8 mouse cellular contexts compared by ENCODE assay signal in the genomic region with DNA sequence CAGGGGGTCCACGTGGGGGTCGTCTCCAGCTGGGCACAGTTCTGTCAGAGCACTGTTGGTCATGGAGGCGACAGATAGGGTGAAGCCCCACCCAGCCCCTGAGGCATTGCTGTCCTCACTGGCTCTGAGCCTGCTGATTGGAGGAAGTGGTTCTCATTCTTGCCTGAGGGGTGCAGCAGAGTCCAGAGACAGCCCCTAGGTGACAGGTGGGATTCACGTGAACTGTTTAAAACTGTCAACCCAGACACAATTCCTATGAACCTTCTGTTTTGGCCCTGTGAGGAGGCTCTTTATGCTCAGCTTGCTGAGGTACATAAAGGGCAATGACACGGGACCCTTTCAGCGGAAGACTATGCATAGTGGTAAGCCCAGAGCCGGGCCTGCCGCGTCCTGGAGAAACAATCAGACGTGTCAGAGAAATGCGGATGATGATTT.
DNase-seq lines count a peak whose midpoint lies in the region; ATAC-seq and TF ChIP-seq lines count a peak whose summit lies in the region.

No protein-coding gene starts in this region.

- TF ChIP-seq EP300 in heart, postnatal 0 days (IDR thresholded peaks at IDR 0.05; ENCODE audit: low read depth) = no peak

- peak; percentile 36 for DNase-seq in heart, postnatal 0 days (ENCODE audit: low spot score)
- no peak for DNase-seq in heart, postnatal 14 days
- DNase-seq in kidney, postnatal 25 days = peak; percentile 24 to 45
- peak; percentile 28 for DNase-seq in thymus, postnatal 4 days
- no peak for DNase-seq in ovary, postnatal 36 days (ENCODE audit: low spot score)
- DNase-seq in heart, postnatal 36 days = no peak

- no peak overlapping the region for H3K4me2 ChIP-seq in heart, postnatal 0 days (ENCODE audit: low read depth, low read length)
- H3K4me2 ChIP-seq in embryonic facial prominence, embryonic 15.5 days (replicated peaks) = peak overlapping the region; percentile 17

- no peaks in the 10 kb centered on the region for H3K27me3 ChIP-seq in heart, postnatal 0 days (ENCODE audit: control insufficient read depth, insufficient read depth, low read length)
- no peaks in the 10 kb centered on the region for H3K27me3 ChIP-seq in embryonic facial prominence, embryonic 15.5 days

- 62% methylated on average over 11 of the region's 11 CpGs for WGBS in heart, postnatal 0 days
- WGBS in embryonic facial prominence, embryonic 15.5 days = 30% methylated on average over 11 of the region's 11 CpGs

- peak; percentile 26 for TF ChIP-seq CTCF in heart, postnatal 0 days (IDR thresholded peaks at IDR 0.05; ENCODE audit: low read depth)

- ATAC-seq in heart, postnatal 0 days (ENCODE audit: insufficient read depth, low read depth) = no peak
- no peak for ATAC-seq in embryonic facial prominence, embryonic 15.5 days (ENCODE audit: insufficient number of reproducible peaks, low FRiP score, low TSS enrichment, low read depth)
- ATAC-seq in megakaryocyte, adult 5-6 weeks (ENCODE audit: poor library complexity, severe bottlenecking) = peak; percentile 55

- H3K27ac ChIP-seq in heart, postnatal 0 days (ENCODE audit: low read depth) = no peak overlapping the region
- H3K27ac ChIP-seq in embryonic facial prominence, embryonic 15.5 days (replicated peaks) = peak overlapping the region; percentile 55

- H3K4me3 ChIP-seq in heart, postnatal 0 days (ENCODE audit: low read depth, low read length) = no peak overlapping the region
- no peak overlapping the region for H3K4me3 ChIP-seq in embryonic facial prominence, embryonic 15.5 days (replicated peaks)

- H3K9ac ChIP-seq in heart, postnatal 0 days (replicated peaks; ENCODE audit: low read depth, low read length) = no peak overlapping the region
- H3K9ac ChIP-seq in embryonic facial prominence, embryonic 15.5 days = no peak overlapping the region

- H3K36me3 ChIP-seq in heart, postnatal 0 days (replicated peaks; ENCODE audit: control insufficient read depth, insufficient read depth, low read length) = no peaks in the 10 kb centered on the region
- no peaks in the 10 kb centered on the region for H3K36me3 ChIP-seq in embryonic facial prominence, embryonic 15.5 days

- no peaks in the 10 kb centered on the region for H3K9me3 ChIP-seq in heart, postnatal 0 days (replicated peaks; ENCODE audit: control insufficient read depth, low read length)
- H3K9me3 ChIP-seq in embryonic facial prominence, embryonic 15.5 days (replicated peaks) = no peaks in the 10 kb centered on the region

- intact Hi-C loops in heart, postnatal 14 days (cut with DNase I) = loop anchor here (5.0 kb wide), 1 partner anchor 65 kb away; no protein-coding TSS in a partner anchor
- intact Hi-C loops in heart, postnatal 36 days (cut with DNase I) = no loop called here

- H3K4me1 ChIP-seq in heart, postnatal 0 days (ENCODE audit: control insufficient read depth, insufficient read depth) = no peaks in the 10 kb centered on the region
- H3K4me1 ChIP-seq in embryonic facial prominence, embryonic 15.5 days = peaks cover 44% of the 10 kb centered on the region

Comparison
In these comparisons a context has a peak if more than half of its experiments do, and no peak if none do; other contexts are left out.
1. DNase-seq: peak in heart, postnatal 0 days (single experiment), kidney, postnatal 25 days (2 of 2) and thymus, postnatal 4 days (single experiment); none in heart, postnatal 14 days (0 of 2), ovary, postnatal 36 days (single experiment) and heart, postnatal 36 days (0 of 2).